Mouse (Mus musculus) intestine, embryonic 16.5 days (tissue): Measurements from ENCODE around the gene Coq2. TPM values are rescaled to one million over a fixed set of nuclear protein-coding genes. Genes with fewer than 3 reads are reported as not detected.

ENCODE experiments used
- ATAC-seq: fragments of 200-750 bp; cut with Nextera tagmentation; 2 replicates; pipeline ENCODE4 v1.8.0; 2017; ENCODE audit warnings: moderate TSS enrichment, moderate library complexity
- H3K27ac ChIP-seq: fragments of 300-500 bp; sonication (generic); 2 replicates; pipeline ENCODE4 v1.5.1; 2014; ENCODE audit warnings: mild to moderate bottlenecking, low read length
- H3K27me3 ChIP-seq: fragments of 300-500 bp; sonication (generic); replicated peaks from 2 replicates; pipeline ENCODE4 v1.6.1; 2014; ENCODE audit warnings: low read length, control low read depth, mixed read lengths; ENCODE audit not compliant: control insufficient read depth, insufficient read depth
- H3K36me3 ChIP-seq: fragments of 300-500 bp; sonication (generic); 2 replicates; pipeline ENCODE4 v1.6.1; 2014; ENCODE audit warnings: low read length, control low read depth; ENCODE audit not compliant: control insufficient read depth, insufficient read depth
- H3K4me1 ChIP-seq: fragments of 300-500 bp; sonication (generic); 2 replicates; pipeline ENCODE4 v1.6.1; 2014; ENCODE audit warnings: low read length, control low read depth, mixed read lengths; ENCODE audit not compliant: control insufficient read depth, insufficient read depth
- H3K4me2 ChIP-seq: fragments of 300-500 bp; sonication (generic); 2 replicates; pipeline ENCODE4 v1.6.1; 2014; ENCODE audit warnings: low read depth, low read length, control low read depth
- H3K4me3 ChIP-seq: fragments of 300-500 bp; sonication (generic); 2 replicates; pipeline ENCODE4 v1.5.1; 2014; ENCODE audit warnings: mild to moderate bottlenecking, low read length
- H3K9ac ChIP-seq: fragments of 300-500 bp; sonication (generic); 2 replicates; pipeline ENCODE4 v1.6.1; 2014; ENCODE audit warnings: low read depth, low read length
- H3K9me3 ChIP-seq: fragments of 300-500 bp; sonication (generic); 2 replicates; pipeline ENCODE4 v1.6.1; 2016; ENCODE audit warnings: low read length, control low read depth; ENCODE audit not compliant: control insufficient read depth
- WGBS: fragments of 180-500 bp; shearing (Covaris S2); extraction: QIAGEN DNeasy Blood & Tissue Kit; methylation state at CpG from one replicate; pipeline ENCODE4 v1.1.7; 2014; 5-methylcytosine and 5-hydroxymethylcytosine counted together
- polyA plus RNA-seq: library from polyadenylated mRNA; unstranded; fragments of >200 nt; fragmentation: Nextera tagmentation; extraction: Ambion mirVana; gene quantifications from 2 replicates; pipeline ENCODE4 v1.2.1, GENCODE M21; 2015

Coq2 gene
- polyA plus RNA-seq, 1 experiment from 2014 or later, result 59.3 TPM

GRCm38 (mm10) chr5:100632540-100633129 is 42.3 kb downstream of the Coq2 start:
- peaks cover 10% of the 10 kb centered on the region for H3K4me1 ChIP-seq
- no peaks in the 10 kb centered on the region for H3K27me3 ChIP-seq
- 61% methylated on average over 8 of the region's 8 CpGs for WGBS
- H3K36me3 ChIP-seq, result no peaks in the 10 kb centered on the region
- no peak overlapping the region for H3K4me3 ChIP-seq
- H3K9me3 ChIP-seq, result no peaks in the 10 kb centered on the region
- peak overlapping the region; percentile 81 for H3K27ac ChIP-seq
- no peak overlapping the region for H3K9ac ChIP-seq
- H3K4me2 ChIP-seq, result no peak overlapping the region
- peak; percentile 95 for ATAC-seq

- no peak overlapping the region for H3K4me2 ChIP-seq
- no peaks in the 10 kb centered on the region for H3K27me3 ChIP-seq
- H3K4me1 ChIP-seq, result peaks cover 13% of the 10 kb centered on the region
- H3K9me3 ChIP-seq, result no peaks in the 10 kb centered on the region
- H3K9ac ChIP-seq, result no peak overlapping the region
- 91% methylated on average over 4 of the region's 4 CpGs for WGBS
- H3K27ac ChIP-seq, result no peak overlapping the region
- no peaks in the 10 kb centered on the region for H3K36me3 ChIP-seq
- no peak for ATAC-seq
- no peak overlapping the region for H3K4me3 ChIP-seq
These were observed 46.1 kb downstream of the Coq2 start for GRCm38 (mm10) chr5:100628807-100629206.

GRCm38 (mm10) chr5:100626526-100626925 is 48.4 kb downstream of the Coq2 start:
- Histone ChIP-seq H3K4me1 (peaks cover 15% of the 10 kb centered on the region; the same call in 1 of the 2 replicates), H3K27me3 (no peaks in the 10 kb centered on the region), H3K4me2 (no peak overlapping the region), H3K27ac (no peak overlapping the region), H3K36me3 (no peaks in the 10 kb centered on the region), H3K9ac (no peak overlapping the region), H3K4me3 (no peak overlapping the region), H3K9me3 (no peaks in the 10 kb centered on the region)
- peak; percentile 49 for ATAC-seq
- 43% methylated on average over 6 of the region's 6 CpGs for WGBS

DNA sequence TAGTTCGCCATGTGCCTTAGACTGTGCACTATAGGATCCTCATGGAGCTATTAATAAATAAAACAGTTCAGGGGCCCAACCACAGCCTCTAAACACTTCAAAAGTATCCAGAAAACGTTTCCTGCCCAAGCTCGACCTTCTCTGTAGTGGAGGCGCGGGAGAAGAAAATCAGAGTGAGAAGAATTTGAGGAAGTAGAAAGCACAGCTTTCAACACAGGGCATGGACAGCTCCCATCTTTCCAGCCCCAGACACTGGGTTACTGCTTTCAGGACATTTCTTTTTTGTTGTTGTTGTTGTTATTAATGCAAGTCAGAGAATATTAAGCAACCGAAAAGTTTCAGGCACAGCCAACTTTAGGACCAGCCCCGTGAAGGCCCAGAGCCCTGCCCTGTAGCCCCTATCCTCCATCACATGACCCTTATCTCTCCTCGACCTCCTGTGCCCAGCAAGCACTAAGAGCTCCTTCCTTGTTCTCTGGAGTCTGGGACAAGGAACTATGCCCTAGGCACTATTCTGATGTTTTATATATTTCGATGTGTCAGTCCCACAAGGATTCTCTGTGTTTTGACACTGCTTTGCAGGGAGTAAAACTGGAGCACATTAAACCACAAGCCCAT is 50.1 kb downstream of the Coq2 start:
- peak; percentile 37; the same call in 1 of the 2 replicates for ATAC-seq

GRCm38 (mm10) chr5:100622509-100623163 is 52.3 kb downstream of the Coq2 start:
- no peak for ATAC-seq
- WGBS, result 79% methylated on average over 12 of the region's 12 CpGs
- H3K9me3 ChIP-seq, result no peaks in the 10 kb centered on the region
- no peak overlapping the region for H3K9ac ChIP-seq
- H3K4me1 ChIP-seq, result peaks cover 18% of the 10 kb centered on the region; the same call in 1 of the 2 replicates
- H3K4me2 ChIP-seq, result no peak overlapping the region
- H3K27me3 ChIP-seq, result no peaks in the 10 kb centered on the region
- no peaks in the 10 kb centered on the region for H3K36me3 ChIP-seq
- no peak overlapping the region for H3K4me3 ChIP-seq
- no peak overlapping the region for H3K27ac ChIP-seq

More for the DNA sequence above, 50.1 kb downstream of the Coq2 start:
- H3K9me3 ChIP-seq, result no peaks in the 10 kb centered on the region
- 0 out of 2 replicates have a peak overlapping the region, but pooled peaks have one; percentile 36 for H3K27ac ChIP-seq
- H3K9ac ChIP-seq, result no peak overlapping the region
- H3K4me1 ChIP-seq, result peaks cover 18% of the 10 kb centered on the region; the same call in 1 of the 2 replicates
- 70% methylated on average over 9 of the region's 9 CpGs for WGBS
- H3K4me2 ChIP-seq, result no peak overlapping the region
- no peaks in the 10 kb centered on the region for H3K36me3 ChIP-seq
- H3K27me3 ChIP-seq, result no peaks in the 10 kb centered on the region
- H3K4me3 ChIP-seq, result no peak overlapping the region

- no peak overlapping the region for H3K4me3 ChIP-seq
- H3K9ac ChIP-seq, result no peak overlapping the region
- WGBS, result 54% methylated on average over 8 of the region's 8 CpGs
- H3K4me1 ChIP-seq, result peaks cover 18% of the 10 kb centered on the region; the same call in 1 of the 2 replicates
- H3K27me3 ChIP-seq, result no peaks in the 10 kb centered on the region
- no peak overlapping the region for H3K4me2 ChIP-seq
- no peak for ATAC-seq
- H3K9me3 ChIP-seq, result no peaks in the 10 kb centered on the region
- no peak overlapping the region for H3K27ac ChIP-seq
- H3K36me3 ChIP-seq, result no peaks in the 10 kb centered on the region
These were observed 52.9 kb downstream of the Coq2 start for GRCm38 (mm10) chr5:100621876-100622508.

DNA sequence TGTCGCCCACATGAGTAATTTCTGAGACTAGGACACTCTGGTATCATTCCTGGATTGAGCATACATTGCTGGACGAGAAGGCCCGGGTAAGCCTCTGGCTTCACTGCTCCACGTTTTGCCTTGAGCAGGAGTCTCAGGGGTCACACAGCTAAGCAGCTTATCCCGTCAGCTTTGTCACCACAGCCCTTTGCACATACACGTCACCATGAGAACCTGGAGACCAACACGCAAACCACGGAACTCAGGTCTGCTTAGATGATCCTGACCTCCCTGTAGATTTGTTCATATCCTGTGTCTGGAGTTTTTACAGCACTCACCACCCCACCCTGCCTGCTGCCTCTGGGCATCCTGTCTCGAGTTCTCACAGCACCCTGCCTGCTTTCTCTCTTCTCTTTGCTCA is 54.0 kb downstream of the Coq2 start:
- Histone ChIP-seq H3K27ac (no peak overlapping the region), H3K9ac (no peak overlapping the region), H3K4me2 (no peak overlapping the region), H3K4me1 (peaks cover 14% of the 10 kb centered on the region; the same call in 1 of the 2 replicates), H3K27me3 (no peaks in the 10 kb centered on the region), H3K4me3 (no peak overlapping the region), H3K9me3 (no peaks in the 10 kb centered on the region), H3K36me3 (no peaks in the 10 kb centered on the region)
- no peak for ATAC-seq
- 79% methylated on average over 9 of the region's 9 CpGs for WGBS

DNA sequence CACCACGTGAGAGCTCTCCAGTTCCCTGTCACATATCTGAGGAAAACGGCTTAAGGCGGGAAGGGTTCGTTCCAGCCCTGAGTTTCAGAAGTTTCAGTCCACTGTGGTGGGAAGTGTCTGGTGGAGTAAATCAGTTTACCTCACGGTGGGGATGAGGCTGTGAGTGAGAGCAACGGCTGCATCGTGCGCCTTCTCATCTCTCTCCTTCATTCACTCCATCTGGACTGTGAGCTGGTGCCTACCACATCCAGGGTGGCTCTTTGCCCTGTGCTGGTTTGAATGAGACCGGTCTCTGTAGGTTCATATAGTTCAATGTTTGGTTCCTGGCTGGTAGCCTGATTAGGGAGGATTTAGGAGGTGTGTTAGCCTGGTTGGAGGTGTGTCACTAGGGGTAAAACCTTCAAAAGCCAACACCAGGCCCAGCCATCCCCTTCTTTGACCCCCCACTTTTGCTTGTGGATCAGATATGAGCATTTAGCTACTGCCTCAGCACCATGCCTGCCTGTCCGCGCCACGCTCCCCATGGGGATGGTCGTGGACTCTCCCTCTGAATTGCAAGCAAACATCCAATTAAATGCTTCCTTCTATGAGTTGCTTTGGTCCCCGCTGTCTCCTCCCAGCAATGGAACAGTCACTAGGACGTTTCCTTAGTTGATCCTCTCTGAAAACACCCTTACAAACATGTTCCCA is 55.2 kb downstream of the Coq2 start:
- 90% methylated on average over 15 of the region's 15 CpGs for WGBS
- H3K9ac ChIP-seq, result no peak overlapping the region
- no peak overlapping the region for H3K27ac ChIP-seq
- H3K27me3 ChIP-seq, result no peaks in the 10 kb centered on the region
- H3K36me3 ChIP-seq, result no peaks in the 10 kb centered on the region
- no peak for ATAC-seq
- peaks cover 14% of the 10 kb centered on the region; the same call in 1 of the 2 replicates for H3K4me1 ChIP-seq
- no peak overlapping the region for H3K4me2 ChIP-seq
- no peaks in the 10 kb centered on the region for H3K9me3 ChIP-seq
- H3K4me3 ChIP-seq, result no peak overlapping the region
